Mouse (Mus musculus) liver, postnatal 0 days (tissue): ENCODE data around the gene Sass6.

ENCODE experiments used
- CTCF ChIP-seq: sonication (generic); IDR thresholded peaks from 2 replicates; pipeline ENCODE4 v1.5.1; 2016; ENCODE audit warnings: antibody characterized with exemption, low read depth
- EP300 ChIP-seq: IDR thresholded peaks from 2 replicates; pipeline ENCODE4 v1.6.1; 2016; ENCODE audit warnings: antibody characterized with exemption, low read depth, mild to moderate bottlenecking

DNA sequence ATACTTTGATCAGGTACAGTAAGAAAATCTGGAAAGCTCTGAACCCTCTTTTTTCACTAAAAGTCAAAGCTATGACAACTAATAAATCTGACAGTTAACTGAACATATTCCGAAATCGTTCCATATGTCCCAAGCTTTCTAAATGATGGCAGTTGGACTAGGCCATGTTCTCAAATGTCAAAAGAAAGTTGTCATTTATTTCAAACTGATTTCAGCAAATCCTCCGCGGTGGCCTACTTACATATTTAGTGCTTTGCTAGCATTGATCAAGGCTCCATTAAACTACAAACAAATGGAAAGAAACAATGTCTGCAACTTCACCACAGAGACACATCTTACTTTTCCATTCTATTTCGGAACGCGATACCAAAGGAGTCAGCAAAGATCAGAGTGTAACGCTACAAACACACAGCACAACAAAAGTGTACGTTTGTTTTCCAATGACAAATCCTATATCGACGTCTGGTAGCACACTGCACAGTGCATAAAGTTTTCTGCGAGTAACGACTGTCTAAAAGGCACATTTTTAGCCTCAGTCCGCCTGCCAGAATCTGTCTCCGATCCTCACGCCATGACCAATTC is 66.6 kb downstream of the Sass6 start:
- TF ChIP-seq EP300 (no peak), CTCF (no peak)
